8 mouse cellular contexts compared by ENCODE assay signal in the genomic region with DNA sequence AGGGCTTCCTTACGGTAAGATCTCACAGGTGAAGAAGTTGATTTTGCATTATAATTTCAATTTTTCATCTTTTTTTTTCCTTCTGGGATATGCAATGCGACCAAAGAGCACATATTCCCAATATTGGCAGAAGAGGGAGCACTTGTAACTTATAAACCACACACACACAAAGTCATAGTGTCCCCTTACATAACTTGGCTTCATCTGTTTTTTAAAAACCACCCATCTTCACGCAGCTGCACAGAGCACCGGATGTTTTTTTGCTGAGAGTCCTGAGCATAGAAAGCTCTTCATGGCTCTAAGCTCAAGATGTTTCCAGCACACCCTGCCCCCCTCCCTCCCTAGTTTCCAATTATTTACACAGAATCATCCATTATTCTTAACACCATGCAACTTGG.
DNase-seq lines count a peak whose midpoint lies in the region; ATAC-seq and TF ChIP-seq lines count a peak whose summit lies in the region.

No protein-coding gene starts in this region.

- H3K4me3 ChIP-seq in heart, embryonic 10.5 days = no peak overlapping the region
- no peak overlapping the region for H3K4me3 ChIP-seq in stomach, postnatal 0 days (ENCODE audit: low read depth, low read length)

- TF ChIP-seq CTCF in stomach, postnatal 0 days (IDR thresholded peaks at IDR 0.05; ENCODE audit: low read depth) = peak; percentile 64

- no peaks in the 10 kb centered on the region for H3K36me3 ChIP-seq in heart, embryonic 10.5 days
- H3K36me3 ChIP-seq in stomach, postnatal 0 days (ENCODE audit: control insufficient read depth, insufficient read depth, low read length) = no peaks in the 10 kb centered on the region

- no peak for TF ChIP-seq EP300 in stomach, postnatal 0 days (optimal IDR thresholded peaks at IDR 0.05)

- peak; percentile 40; the same call in 1 of the 2 replicates for ATAC-seq in stomach, postnatal 0 days (ENCODE audit: low FRiP score, low TSS enrichment)

- H3K27me3 ChIP-seq in heart, embryonic 10.5 days (ENCODE audit: insufficient read depth, poor library complexity, severe bottlenecking) = no peaks in the 10 kb centered on the region
- no peaks in the 10 kb centered on the region for H3K27me3 ChIP-seq in stomach, postnatal 0 days (ENCODE audit: control insufficient read depth, insufficient read depth, low read length)

- H3K9ac ChIP-seq in stomach, postnatal 0 days (ENCODE audit: low read length) = no peak overlapping the region

- H3K9me3 ChIP-seq in heart, embryonic 10.5 days = no peaks in the 10 kb centered on the region
- no peaks in the 10 kb centered on the region for H3K9me3 ChIP-seq in stomach, postnatal 0 days (ENCODE audit: control insufficient read depth, low read length)

- no peak overlapping the region for H3K4me2 ChIP-seq in stomach, postnatal 0 days (replicated peaks; ENCODE audit: low read depth)

- intact Hi-C loops in heart, postnatal 14 days (cut with DNase I) = loop anchor here (5.0 kb wide), 2 partner anchors 210 to 375 kb away; no protein-coding TSS in a partner anchor

- peak; percentile 98 for DNase-seq in heart, adult 11 months
- DNase-seq in heart, embryonic 10.5 days (ENCODE audit: low spot score) = no peak
- peak; percentile 4 for DNase-seq in ovary, adult 18-20 months (ENCODE audit: low spot score)
- no peak for DNase-seq in ovary, postnatal 36 days (ENCODE audit: low spot score)
- peak; percentile 23 for DNase-seq in heart, postnatal 14 days
- no peak for DNase-seq in stomach, postnatal 0 days (ENCODE audit: low spot score)
- no peak for DNase-seq in urinary bladder, adult 18-20 months (ENCODE audit: low spot score in 2 of 2)
- DNase-seq in yolk sac, embryonic 10.5 days (ENCODE audit: low spot score) = no peak

- no peak overlapping the region for H3K27ac ChIP-seq in heart, embryonic 10.5 days
- no peak overlapping the region for H3K27ac ChIP-seq in stomach, postnatal 0 days (replicated peaks)

- WGBS in heart, embryonic 10.5 days = 77% methylated on average over 4 of the region's 4 CpGs
- 63% methylated on average over 4 of the region's 4 CpGs for WGBS in stomach, postnatal 0 days

- H3K4me1 ChIP-seq in heart, embryonic 10.5 days = no peaks in the 10 kb centered on the region
- H3K4me1 ChIP-seq in stomach, postnatal 0 days (replicated peaks; ENCODE audit: control insufficient read depth, insufficient read depth) = no peaks in the 10 kb centered on the region

Comparison
In these comparisons a context has a peak if more than half of its experiments do, and no peak if none do; other contexts are left out.
1. DNase-seq: peak in heart, adult 11 months (single experiment), ovary, adult 18-20 months (single experiment) and heart, postnatal 14 days (2 of 2); none in heart, embryonic 10.5 days (single experiment), ovary, postnatal 36 days (single experiment), stomach, postnatal 0 days (single experiment), urinary bladder, adult 18-20 months (0 of 2) and yolk sac, embryonic 10.5 days (single experiment).